Mouse (Mus musculus) hindbrain, embryonic 13.5 days (tissue): ENCODE results near the gene Iqgap2. TPM values are rescaled to one million over a fixed set of nuclear protein-coding genes. Genes with fewer than 3 reads are reported as not detected.

Source experiments
- polyA plus RNA-seq: library from polyadenylated mRNA; unstranded; fragments of >200 nt; fragmentation: Nextera tagmentation; extraction: Ambion mirVana; gene quantifications from 2 replicates; pipeline ENCODE4 v1.2.1, GENCODE M21; 2015

Iqgap2 gene
- polyA plus RNA-seq, 1 experiment from 2014 or later = 5.4 TPM

Other genes with a start within 250 kb of the Iqgap2 start
- gene F2rl2, start 195.1 kb downstream of the Iqgap2 start, polyA plus RNA-seq = 0.91 and 1.1 TPM in 2 replicates
- 30.1 and 31.6 TPM in 2 replicates for gene Gm20075, start 189.5 kb upstream of the Iqgap2 start, polyA plus RNA-seq
- 0.31 and 0.62 TPM in 2 replicates for gene Gm17190, start 190.1 kb upstream of the Iqgap2 start, polyA plus RNA-seq
- gene Sv2c, start 240.7 kb upstream of the Iqgap2 start, polyA plus RNA-seq = 18.6 and 21.6 TPM in 2 replicates